Mouse (Mus musculus) forebrain, embryonic 16.5 days (tissue): ENCODE measurements at regions not wholly inside any gene's neighbourhood (a gene's known extent, or its start where the extent isn't known, plus 50 kb on each side); places are given as distances from the start of the nearest gene placed in this dataset.

Experiments used
- ATAC-seq: fragments of 200-750 bp; cut with Nextera tagmentation; 2 replicates; pipeline ENCODE4 v1.8.0; 2017; ENCODE audit warnings: mild to moderate bottlenecking, moderate library complexity
- H3K27ac ChIP-seq: fragments of 300-500 bp; sonication (generic); 2 replicates; pipeline ENCODE4 v1.5.1; 2014; ENCODE audit warnings: low read length, control low read depth
- H3K27me3 ChIP-seq: fragments of 300-500 bp; sonication (generic); replicated peaks from 2 replicates; pipeline ENCODE4 v1.6.1; 2014; ENCODE audit warnings: low read length; ENCODE audit not compliant: control insufficient read depth, insufficient read depth
- H3K36me3 ChIP-seq: fragments of 300-500 bp; sonication (generic); 2 replicates; pipeline ENCODE4 v1.6.1; 2014; ENCODE audit not compliant: control insufficient read depth, insufficient read depth
- H3K4me1 ChIP-seq: fragments of 300-500 bp; sonication (generic); replicated peaks from 2 replicates; pipeline ENCODE4 v1.6.1; 2014; ENCODE audit warnings: low read length; ENCODE audit not compliant: control insufficient read depth, insufficient read depth
- H3K4me2 ChIP-seq: fragments of 300-500 bp; sonication (generic); 2 replicates; pipeline ENCODE4 v1.6.1; 2014; ENCODE audit warnings: mild to moderate bottlenecking, low read length, control low read depth
- H3K4me3 ChIP-seq: fragments of 300-500 bp; sonication (generic); replicated peaks from 2 replicates; pipeline ENCODE4 v1.5.1; 2014; ENCODE audit warnings: mild to moderate bottlenecking, low read length, control low read depth
- H3K9ac ChIP-seq: fragments of 300-500 bp; sonication (generic); replicated peaks from 2 replicates; pipeline ENCODE4 v1.6.1; 2014; ENCODE audit warnings: low read depth, low read length, control low read depth
- H3K9me3 ChIP-seq: fragments of 300-500 bp; sonication (generic); 2 replicates; pipeline ENCODE4 v1.6.1; 2016; ENCODE audit warnings: low read length; ENCODE audit not compliant: control insufficient read depth
- WGBS: fragments of 180-500 bp; shearing (Covaris S2); extraction: QIAGEN DNeasy Blood & Tissue Kit; methylation state at CpG from one replicate; pipeline ENCODE4 v1.1.7; 2014; 5-methylcytosine and 5-hydroxymethylcytosine counted together

- Histone ChIP-seq H3K4me3 (no peak overlapping the region), H3K27ac (no peak overlapping the region), H3K4me2 (no peak overlapping the region), H3K27me3 (no peaks in the 10 kb centered on the region), H3K4me1 (peaks cover 15% of the 10 kb centered on the region; the same call in 1 of the 2 replicates), H3K9me3 (no peaks in the 10 kb centered on the region), H3K9ac (no peak overlapping the region), H3K36me3 (no peaks in the 10 kb centered on the region)
- ATAC-seq: no peak
- WGBS: 65% methylated on average over 8 of the region's 8 CpGs
Measured at GRCm38 (mm10) chr3:147966827-147967226, 1023.5 kb downstream of the Adgrl2 start.

- 38% methylated on average over 12 of the region's 12 CpGs for WGBS
- no peak overlapping the region for H3K4me3 ChIP-seq
Measured at GRCm38 (mm10) chr3:147966379-147966778, 1024.0 kb downstream of the Adgrl2 start.

GRCm38 (mm10) chr3:147963698-147964476 lies 1026.5 kb downstream of the Adgrl2 start:
- Histone ChIP-seq H3K27ac (no peak overlapping the region), H3K27me3 (no peaks in the 10 kb centered on the region), H3K36me3 (no peaks in the 10 kb centered on the region), H3K4me3 (no peak overlapping the region), H3K4me1 (peaks cover 15% of the 10 kb centered on the region; the same call in 1 of the 2 replicates), H3K9me3 (no peaks in the 10 kb centered on the region), H3K4me2 (0 out of 2 replicates have a peak overlapping the region, but pooled peaks have one; percentile 3), H3K9ac (no peak overlapping the region)
- ATAC-seq: peak; percentile 71
- 11% methylated on average over 13 of the region's 13 CpGs for WGBS

More at GRCm38 (mm10) chr3:147966379-147966778, 1024.0 kb downstream of the Adgrl2 start:
- no peak for ATAC-seq
- no peak overlapping the region for H3K4me2 ChIP-seq
- peaks cover 15% of the 10 kb centered on the region; the same call in 1 of the 2 replicates for H3K4me1 ChIP-seq
- H3K27me3 ChIP-seq: no peaks in the 10 kb centered on the region
- no peaks in the 10 kb centered on the region for H3K36me3 ChIP-seq
- no peak overlapping the region for H3K9ac ChIP-seq
- H3K9me3 ChIP-seq: no peaks in the 10 kb centered on the region
- H3K27ac ChIP-seq: no peak overlapping the region

DNA sequence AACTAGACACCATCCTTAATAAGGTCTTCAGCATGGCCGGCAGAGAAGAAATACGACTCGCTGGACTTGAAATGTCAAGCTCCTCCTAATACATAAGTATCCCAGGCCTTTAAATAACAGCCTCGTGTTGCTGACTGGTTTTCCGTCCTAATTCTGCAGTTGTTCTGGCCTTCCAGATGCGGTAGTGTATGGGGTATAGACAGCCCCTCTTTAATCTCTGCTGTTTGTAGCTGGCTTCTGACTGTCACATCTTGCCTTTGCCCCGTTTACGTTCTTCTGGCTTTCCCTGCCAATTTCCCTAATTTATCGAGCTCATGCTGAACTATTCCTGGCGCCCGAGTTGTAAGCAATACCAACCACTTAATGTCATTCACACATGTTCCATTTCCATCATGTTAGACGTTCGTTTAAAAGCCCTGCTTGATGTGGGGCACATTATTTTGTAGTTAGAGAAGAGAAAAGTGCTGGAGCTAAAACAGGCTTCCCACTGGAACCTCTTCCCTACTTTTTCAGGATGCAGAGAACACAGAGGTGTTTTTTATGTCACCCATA lies 1042.2 kb downstream of the Adgrl2 start:
- no peak overlapping the region for H3K4me3 ChIP-seq
- H3K27me3 ChIP-seq: no peaks in the 10 kb centered on the region
- no peaks in the 10 kb centered on the region for H3K9me3 ChIP-seq
- H3K4me2 ChIP-seq: no peak overlapping the region
- WGBS: 39% methylated on average over 13 of the region's 13 CpGs
- no peaks in the 10 kb centered on the region for H3K4me1 ChIP-seq
- H3K36me3 ChIP-seq: no peaks in the 10 kb centered on the region
- no peak overlapping the region for H3K27ac ChIP-seq
- 0 out of 2 replicates have a peak, but pooled peaks have one; percentile 18 for ATAC-seq
- H3K9ac ChIP-seq: no peak overlapping the region

- Histone ChIP-seq H3K4me2 (no peak overlapping the region), H3K27me3 (no peaks in the 10 kb centered on the region), H3K36me3 (no peaks in the 10 kb centered on the region), H3K9ac (no peak overlapping the region), H3K4me1 (no peaks in the 10 kb centered on the region), H3K4me3 (no peak overlapping the region), H3K9me3 (no peaks in the 10 kb centered on the region), H3K27ac (no peak overlapping the region)
- ATAC-seq: no peak
- 80% methylated on average over 4 of the region's 4 CpGs for WGBS
Measured at GRCm38 (mm10) chr3:147943314-147943713, 1047.0 kb downstream of the Adgrl2 start.

- H3K36me3 ChIP-seq: no peaks in the 10 kb centered on the region
- WGBS: 73% methylated on average over 6 of the region's 6 CpGs
- no peaks in the 10 kb centered on the region for H3K4me1 ChIP-seq
Measured at GRCm38 (mm10) chr3:147930811-147931251, 1059.5 kb downstream of the Adgrl2 start.

DNA sequence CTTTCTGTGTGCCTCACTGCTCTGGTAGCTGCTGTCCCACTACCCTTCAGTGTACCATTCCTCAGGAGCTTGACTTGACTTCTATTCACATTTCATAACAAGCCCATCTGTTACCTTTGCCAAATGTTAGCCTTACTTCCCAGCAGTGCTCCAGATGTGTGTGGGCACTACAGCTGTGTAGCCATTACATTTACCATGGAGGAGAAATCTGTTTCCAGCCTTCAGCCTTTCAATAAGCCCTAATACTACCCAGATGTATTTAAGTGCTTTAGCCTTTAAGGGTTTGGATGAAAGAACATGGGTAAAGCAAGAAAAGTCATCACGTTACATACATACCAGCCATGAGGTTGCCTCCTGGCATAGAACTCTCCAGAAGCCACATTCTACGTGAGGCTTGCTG lies 1068.0 kb downstream of the Ttll7 start:
- H3K4me1 ChIP-seq: no peaks in the 10 kb centered on the region
- H3K9me3 ChIP-seq: no peaks in the 10 kb centered on the region
- H3K27me3 ChIP-seq: no peaks in the 10 kb centered on the region
- no peak overlapping the region for H3K4me3 ChIP-seq
- no peak overlapping the region for H3K27ac ChIP-seq
- no peak overlapping the region for H3K9ac ChIP-seq
- 94% methylated on average over 2 of the region's 2 CpGs for WGBS
- ATAC-seq: no peak
- no peak overlapping the region for H3K4me2 ChIP-seq
- H3K36me3 ChIP-seq: no peaks in the 10 kb centered on the region

More at GRCm38 (mm10) chr3:147930811-147931251, 1059.5 kb downstream of the Adgrl2 start:
- Histone ChIP-seq H3K4me3 (no peak overlapping the region), H3K4me2 (no peak overlapping the region), H3K27me3 (no peaks in the 10 kb centered on the region), H3K9ac (no peak overlapping the region), H3K9me3 (no peaks in the 10 kb centered on the region), H3K27ac (no peak overlapping the region)
- no peak for ATAC-seq

- Histone ChIP-seq H3K9ac (no peak overlapping the region), H3K36me3 (no peaks in the 10 kb centered on the region), H3K4me3 (no peak overlapping the region), H3K4me2 (no peak overlapping the region), H3K4me1 (no peaks in the 10 kb centered on the region), H3K9me3 (no peaks in the 10 kb centered on the region), H3K27ac (no peak overlapping the region), H3K27me3 (no peaks in the 10 kb centered on the region)
- WGBS: 58% methylated on average over 3 of the region's 3 CpGs
- no peak for ATAC-seq
Measured at GRCm38 (mm10) chr3:147919701-147920100, 1067.5 kb downstream of the Ttll7 start.

DNA sequence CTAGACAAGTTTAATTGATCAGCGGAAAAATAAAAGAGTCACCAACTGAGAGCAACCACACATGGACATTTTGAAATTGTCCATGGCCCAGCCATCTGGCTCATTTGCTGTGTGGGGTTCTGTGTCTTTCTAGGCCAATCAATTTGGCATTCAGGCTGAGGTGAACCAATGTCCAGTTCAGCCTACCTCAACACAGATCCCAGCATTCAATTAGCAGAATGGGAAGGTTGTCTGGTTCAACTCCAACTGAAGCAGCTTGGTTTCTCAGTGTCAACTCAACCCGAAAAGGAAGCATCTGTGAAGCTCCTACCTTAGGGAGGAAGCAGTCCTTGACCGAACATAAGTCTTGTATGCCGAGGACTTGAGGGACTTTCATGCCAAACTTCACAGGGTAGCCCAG lies 1067.0 kb downstream of the Ttll7 start:
- H3K27ac ChIP-seq: no peak overlapping the region
- ATAC-seq: no peak

More for the DNA sequence above, 1067.0 kb downstream of the Ttll7 start:
- Histone ChIP-seq H3K9me3 (no peaks in the 10 kb centered on the region), H3K4me3 (no peak overlapping the region), H3K27me3 (no peaks in the 10 kb centered on the region), H3K36me3 (no peaks in the 10 kb centered on the region), H3K4me1 (0 out of 2 replicates have a peak, but pooled peaks cover under 1% of the 10 kb centered on the region), H3K9ac (no peak overlapping the region), H3K4me2 (no peak overlapping the region)
- WGBS: 72% methylated on average over 4 of the region's 4 CpGs
